Mouse (Mus musculus) cerebellum, postnatal 4 days (tissue): ENCODE measurements at regions not wholly inside any gene's neighbourhood (a gene's known extent, or its start where the extent isn't known, plus 50 kb on each side); places are given as distances from the start of the nearest gene placed in this dataset.

ENCODE experiments used
- DNase-seq, 2 experiments: peaks; one replicate each; pipeline ENCODE4 v3.0.0; 2022; ENCODE audit warnings: low spot score in 2 of 2, mixed read lengths in 1 of 2

DNA sequence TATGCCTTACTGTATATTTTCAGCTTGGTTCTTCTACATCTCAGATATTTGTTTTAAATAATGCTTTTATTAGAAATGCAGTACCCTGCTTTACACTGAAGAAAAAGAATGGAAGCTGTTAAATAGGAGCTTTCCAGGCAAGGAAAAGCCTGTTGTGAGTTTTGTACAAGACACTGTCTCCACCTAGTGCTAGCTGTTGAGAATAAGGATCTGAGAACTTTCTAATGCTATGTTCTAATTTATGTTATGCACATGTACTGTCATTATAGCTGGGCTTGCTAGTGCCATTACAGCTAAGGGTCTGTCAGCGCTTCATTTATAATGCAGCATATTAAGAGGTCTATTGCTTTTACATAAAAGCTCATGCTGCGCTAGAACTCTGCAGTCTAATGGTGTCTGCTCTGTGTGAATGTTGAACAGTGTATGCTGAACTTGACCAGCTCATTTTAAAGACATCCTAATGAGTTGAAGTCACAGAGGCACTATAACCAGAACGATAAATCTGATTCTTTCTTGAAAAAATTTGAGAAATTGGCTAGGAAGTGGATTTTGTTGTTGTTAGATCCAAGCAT, 315.4 kb upstream of the Dnajc24 start:
- peak in 1 of 2 experiments; percentile 15 for DNase-seq

GRCm38 (mm10) chr2:106346781-106347180, 343.4 kb upstream of the Dnajc24 start:
- DNase-seq = no peak

DNA sequence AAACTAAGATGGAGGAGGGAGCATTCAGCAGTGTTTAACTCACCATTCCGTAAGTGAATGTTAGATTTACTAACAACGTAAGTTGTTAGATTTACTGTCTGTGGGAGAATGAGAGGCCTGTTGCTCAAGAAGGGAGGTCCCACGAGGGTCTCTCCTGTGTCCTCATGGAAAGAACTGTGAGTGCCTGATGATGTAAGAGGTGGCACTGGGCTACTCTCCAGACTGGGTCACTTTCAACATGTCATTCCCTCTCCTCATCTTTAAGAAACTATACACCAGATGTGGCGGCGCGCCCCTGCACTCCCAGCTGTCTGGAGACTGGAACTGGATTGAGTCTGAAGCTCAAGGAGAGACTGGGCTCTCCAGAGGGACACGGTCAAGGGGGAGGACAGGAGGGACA, 343.9 kb upstream of the Dnajc24 start:
- DNase-seq = no peak

DNA sequence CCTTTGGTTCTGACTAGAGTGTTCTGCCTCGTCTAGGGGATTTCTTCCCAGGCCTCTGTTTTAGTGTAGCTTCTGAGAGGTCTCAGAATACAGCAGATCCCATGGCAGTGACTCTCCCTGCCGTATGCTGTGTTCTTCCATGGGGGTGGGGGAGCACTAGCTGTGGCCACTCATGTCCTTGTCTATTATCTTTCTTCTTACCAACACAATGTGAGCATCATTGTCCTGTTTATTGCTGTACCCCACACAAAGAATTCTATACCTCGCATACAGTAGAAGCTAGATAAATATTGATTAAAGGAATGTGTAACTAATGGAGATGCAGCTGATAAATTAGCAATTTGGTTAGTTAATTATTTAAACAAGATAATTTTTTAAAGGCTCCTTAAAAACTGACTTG, 337.5 kb upstream of the Mpped2 start:
- DNase-seq = no peak

- peak; percentile 30 to 71 for DNase-seq
Observed at GRCm38 (mm10) chr2:106355984-106356547, 337.0 kb upstream of the Mpped2 start.

- DNase-seq = no peak
Observed at GRCm38 (mm10) chr2:106368641-106369040, 324.4 kb upstream of the Mpped2 start.

DNA sequence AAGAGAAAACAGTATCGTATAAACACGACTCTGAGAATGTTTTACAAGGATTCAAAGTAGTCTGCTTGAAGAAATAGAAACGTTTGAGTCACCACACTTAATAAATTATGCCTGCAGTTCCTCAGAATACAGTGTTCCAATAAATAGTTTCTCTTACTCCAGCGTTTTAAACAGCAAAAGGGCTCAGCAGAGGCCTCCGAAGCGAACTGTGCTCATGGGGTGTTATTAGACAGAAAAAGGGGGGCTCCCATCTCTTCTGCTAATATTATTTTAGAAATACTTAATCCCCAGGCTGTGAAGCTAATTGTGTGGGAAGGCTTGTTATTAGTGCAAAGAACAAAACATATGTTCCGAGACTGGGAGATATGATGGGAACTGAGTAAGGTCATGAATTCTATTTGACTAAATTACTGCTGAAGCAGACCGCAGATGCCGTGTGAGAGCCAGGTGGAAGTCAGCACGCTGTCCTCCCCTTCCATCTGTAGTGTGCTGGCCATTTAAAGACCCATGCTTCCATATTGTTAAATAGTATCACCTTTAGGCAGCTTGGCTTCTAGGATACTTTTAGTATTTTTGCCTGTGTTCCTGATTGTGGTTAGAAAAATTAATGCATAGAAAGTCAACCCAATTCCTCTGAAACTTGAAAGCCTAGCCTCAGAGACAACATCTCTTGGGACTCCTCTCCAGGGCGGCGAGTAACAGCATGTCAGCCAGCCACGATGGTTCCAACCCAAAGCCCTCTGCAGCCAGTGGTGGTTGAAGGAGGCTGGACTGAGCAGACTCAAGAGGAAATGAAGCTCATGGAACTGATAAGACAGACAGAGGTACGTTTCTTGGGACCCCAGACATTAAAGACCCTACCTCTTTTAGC, 309.4 kb upstream of the Mpped2 start:
- no peak for DNase-seq

DNA sequence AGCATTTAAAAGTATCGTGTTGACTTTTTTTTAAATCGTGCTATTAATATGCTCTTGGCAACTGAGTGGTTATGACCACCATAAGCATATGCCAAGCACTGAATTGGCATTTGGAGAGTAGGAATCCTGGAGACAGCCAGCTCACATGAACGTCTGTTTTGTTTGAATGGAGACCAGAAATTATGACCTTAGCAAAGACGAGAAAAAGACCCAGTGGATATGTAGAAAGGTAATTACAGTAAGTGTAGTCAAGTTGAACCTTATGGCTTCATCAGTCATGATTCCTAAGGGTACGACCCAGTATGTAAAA, 308.8 kb upstream of the Mpped2 start:
- DNase-seq = no peak

- peak in 1 of 2 experiments; percentile 9 for DNase-seq
Observed at GRCm38 (mm10) chr2:106384842-106385241, 308.2 kb upstream of the Mpped2 start.

GRCm38 (mm10) chr2:106412158-106412557, 280.9 kb upstream of the Mpped2 start:
- no peak for DNase-seq

DNA sequence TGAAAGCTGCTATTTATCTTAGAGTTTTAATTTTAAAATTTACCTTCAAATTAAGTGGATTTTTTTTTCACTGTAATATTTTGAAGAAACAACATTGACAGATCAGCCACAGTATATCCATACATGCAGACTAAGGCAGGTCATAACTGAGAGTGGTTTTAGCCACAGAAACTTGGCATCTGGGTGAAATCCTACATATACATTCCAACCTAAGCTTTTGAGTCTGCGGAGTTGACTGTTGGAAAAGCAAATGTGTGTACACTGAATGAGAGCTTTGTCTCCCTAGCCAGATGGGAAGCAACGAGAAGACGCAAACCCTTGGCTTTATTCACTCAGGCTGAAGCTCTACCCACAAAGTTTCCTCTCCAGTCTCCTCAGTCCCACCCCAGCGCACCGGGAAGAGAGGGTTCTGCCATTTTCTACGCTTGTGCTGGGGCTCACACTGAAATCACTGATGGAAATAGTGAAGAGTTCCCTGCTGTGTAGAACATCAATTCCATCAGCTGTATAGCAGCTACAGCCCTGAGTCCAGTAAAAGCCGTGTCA, 277.5 kb upstream of the Mpped2 start:
- DNase-seq = no peak

DNA sequence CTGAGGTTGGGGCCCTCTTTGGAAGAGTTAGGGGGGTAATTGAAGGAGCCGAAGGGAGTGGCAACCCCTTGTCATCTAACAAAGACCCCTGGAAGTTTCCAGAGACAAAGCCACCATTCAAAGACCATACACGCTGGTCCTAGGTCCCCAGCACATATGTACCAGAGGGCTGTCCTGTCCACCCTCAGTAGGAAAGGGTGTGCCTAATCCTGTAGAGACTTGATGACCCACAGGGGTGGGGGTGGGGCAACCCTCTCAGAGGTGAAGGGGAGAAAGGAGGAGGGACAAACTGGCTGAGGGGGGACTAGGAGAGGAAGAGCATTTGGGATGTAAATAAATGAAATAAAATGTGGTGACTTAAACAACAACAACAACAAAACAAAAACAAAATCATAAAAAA, 274.9 kb upstream of the Mpped2 start:
- no peak for DNase-seq

GRCm38 (mm10) chr2:106424974-106425373, 268.1 kb upstream of the Mpped2 start:
- DNase-seq = no peak

DNA sequence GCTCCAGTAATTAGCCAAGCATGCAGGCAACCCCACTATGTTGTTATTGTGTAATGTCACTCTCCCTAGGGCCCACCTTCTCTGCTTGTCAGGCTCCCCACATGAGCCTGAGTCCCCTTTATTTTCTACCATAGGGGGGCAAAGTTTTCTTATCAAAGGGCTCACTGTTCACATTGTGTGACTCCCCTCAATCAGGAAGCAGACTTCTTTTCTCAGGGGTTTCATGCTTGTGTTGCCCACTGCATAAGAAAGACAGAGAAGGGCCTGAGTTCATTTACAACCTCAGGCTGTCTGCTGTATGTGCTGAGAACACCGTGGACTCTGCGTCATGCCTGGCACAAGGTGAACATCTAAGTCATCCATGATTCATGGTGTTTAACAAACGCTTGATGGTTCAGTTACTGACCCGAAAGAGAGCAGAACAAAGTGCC, 267.6 kb upstream of the Mpped2 start:
- DNase-seq = no peak

GRCm38 (mm10) chr2:106426010-106426409, 267.1 kb upstream of the Mpped2 start:
- no peak for DNase-seq

DNA sequence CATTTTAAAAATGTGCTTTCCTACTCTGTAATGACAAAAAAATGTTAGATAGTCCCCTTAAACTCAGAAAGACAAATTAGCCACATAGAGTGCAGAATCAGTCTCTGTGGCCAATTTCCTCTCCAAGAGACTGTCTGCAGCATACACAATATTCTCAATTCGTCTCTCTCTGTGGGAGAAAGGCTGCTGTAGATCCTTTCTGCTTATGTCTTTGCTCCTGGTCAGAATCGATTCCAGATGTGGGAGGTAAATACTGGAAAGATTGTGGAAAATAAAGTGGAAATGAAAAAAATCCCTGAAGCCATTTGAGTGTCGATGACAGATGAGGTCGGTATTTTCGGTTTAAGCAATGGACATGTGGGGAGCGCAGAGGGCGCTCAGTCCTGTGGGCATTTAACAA, 265.8 kb upstream of the Mpped2 start:
- no peak for DNase-seq

- no peak for DNase-seq
Observed at GRCm38 (mm10) chr2:106428909-106429308, 264.2 kb upstream of the Mpped2 start.

- DNase-seq = peak; percentile 46 to 74
Observed at GRCm38 (mm10) chr2:106431141-106431540, 261.9 kb upstream of the Mpped2 start.

DNA sequence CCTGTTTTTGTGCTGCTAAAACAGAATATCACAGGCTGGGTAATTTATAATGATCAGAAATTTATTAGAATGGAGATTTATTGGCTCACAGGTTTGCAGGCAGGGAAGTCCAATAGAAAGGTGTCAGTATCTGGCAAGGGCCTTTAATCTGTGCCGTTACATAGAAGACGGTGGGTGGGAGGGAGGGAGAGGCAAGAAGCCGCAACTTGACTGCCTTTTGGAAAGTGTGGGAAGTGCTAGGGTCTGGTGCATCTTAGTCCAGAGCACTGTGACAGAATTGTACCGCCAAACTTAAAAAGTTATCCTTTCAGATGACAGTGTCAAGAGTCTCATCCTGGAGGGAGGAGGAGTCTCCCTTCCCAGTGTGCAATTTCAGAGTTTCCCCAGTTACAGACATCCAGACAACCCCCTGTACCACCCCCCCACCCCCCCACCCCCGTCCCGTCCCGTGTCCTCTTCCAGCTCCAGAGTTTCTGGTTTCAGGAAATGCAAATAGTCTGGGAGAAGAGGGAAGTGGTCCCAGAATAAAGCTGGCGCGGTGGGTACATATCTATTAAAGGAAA, 261.4 kb upstream of the Mpped2 start:
- DNase-seq = no peak

DNA sequence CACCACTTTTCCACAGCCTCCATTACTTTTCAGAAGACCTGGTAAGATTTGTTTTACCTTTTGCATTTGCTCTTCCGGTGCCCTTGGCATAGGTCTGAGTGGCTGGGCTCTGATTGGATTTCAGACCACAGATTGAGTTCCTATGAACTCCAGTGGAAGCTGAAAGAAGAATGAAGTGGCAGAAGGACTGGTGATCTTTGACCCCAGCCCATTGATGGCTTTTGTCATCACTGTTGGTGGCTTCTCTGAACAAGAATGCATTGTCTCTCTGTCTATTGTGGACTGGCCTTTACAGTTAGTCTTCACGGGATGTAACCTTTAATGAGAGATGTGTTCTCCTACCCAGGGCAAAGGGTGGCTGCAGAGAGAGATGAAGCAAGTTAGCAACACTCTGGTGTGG, 256.9 kb upstream of the Mpped2 start:
- DNase-seq = no peak

GRCm38 (mm10) chr2:106454310-106454974, 238.6 kb upstream of the Mpped2 start:
- DNase-seq = no peak

- DNase-seq = no peak
Observed at GRCm38 (mm10) chr2:106455039-106455438, 238.0 kb upstream of the Mpped2 start.
